Mouse (Mus musculus) liver, adult 2 months (tissue): Measurements from ENCODE around the gene Hoxa4. TPM values are rescaled to one million over a fixed set of nuclear protein-coding genes. Genes with fewer than 3 reads are reported as not detected.
A peak's percentile ranks its signal among the peaks of the same experiment; 100 is the strongest.

ENCODE experiments used
- DNase-seq: peaks from one replicate; pipeline ENCODE4 v3.0.0-alpha.2; 2011; ENCODE audit warnings: low read depth, low spot score; ENCODE audit errors: extremely low read depth
- H3K27ac ChIP-seq: fragments of 200-500 bp; replicated peaks from 2 replicates; pipeline ENCODE4 v1.5.1; 2012; ENCODE audit warnings: low read depth, mild to moderate bottlenecking, control low read depth, inconsistent platforms, low read length; ENCODE audit not compliant: insufficient read depth
- H3K27me3 ChIP-seq: fragments of 200-500 bp; 2 replicates; pipeline ENCODE4 v1.6.1; 2012; ENCODE audit warnings: mild to moderate bottlenecking, moderate library complexity, low read length, inconsistent platforms; ENCODE audit not compliant: control insufficient read depth, insufficient read depth
- H3K36me3 ChIP-seq: fragments of 200-500 bp; 2 replicates; pipeline ENCODE4 v1.6.1; 2012; ENCODE audit warnings: low read length, inconsistent platforms; ENCODE audit not compliant: control insufficient read depth, insufficient read depth
- H3K4me1 ChIP-seq: fragments of 200-500 bp; 2 replicates; pipeline ENCODE4 v1.6.1; 2011; ENCODE audit warnings: low read length; ENCODE audit not compliant: control insufficient read depth, insufficient read depth
- H3K4me3 ChIP-seq: fragments of 200-500 bp; 2 replicates; pipeline ENCODE4 v1.5.1; 2011; ENCODE audit warnings: low read depth, mild to moderate bottlenecking, control low read depth, low read length, moderate library complexity; ENCODE audit not compliant: insufficient read depth
- H3K79me2 ChIP-seq: fragments of 200-500 bp; 2 replicates; pipeline ENCODE4 v1.6.1; 2012; ENCODE audit warnings: inconsistent platforms, mild to moderate bottlenecking, low read length, moderate library complexity; ENCODE audit not compliant: control insufficient read depth, insufficient read depth
- H3K9ac ChIP-seq: fragments of 200-500 bp; 2 replicates; pipeline ENCODE4 v1.6.1; 2012; ENCODE audit warnings: low read depth, mild to moderate bottlenecking, control low read depth, inconsistent platforms, low read length
- CTCF ChIP-seq: fragments of 200-500 bp; IDR thresholded peaks from 2 replicates; pipeline ENCODE4 v1.5.1; 2011; ENCODE audit warnings: low read depth, low read length, control low read depth
- POLR2A ChIP-seq: fragments of 200-500 bp; IDR thresholded peaks from 2 replicates; pipeline ENCODE4 v1.6.1; 2011; ENCODE audit warnings: low read length, control low read depth; ENCODE audit not compliant: insufficient read depth; ENCODE audit errors: extremely low read depth
- WGBS: fragments of 180-500 bp; shearing (Covaris S2); methylation state at CpG from one replicate; pipeline ENCODE4 v1.1.7; 2018; 5-methylcytosine and 5-hydroxymethylcytosine counted together
- polyA plus RNA-seq: library from polyadenylated mRNA; depleted of rRNA; stranded (reverse); fragments of >200 nt; gene quantifications from 2 replicates; pipeline ENCODE4 v1.2.3, GENCODE M21; 2012
- total RNA-seq: library from RNA; depleted of rRNA; stranded (reverse); fragments of >200 nt; gene quantifications from 2 replicates; pipeline ENCODE4 v1.2.3, GENCODE M21; 2014

Hoxa4 gene
- total and polyA plus RNA-seq, 2 experiments = 0.23 to 0.28 TPM

DNA sequence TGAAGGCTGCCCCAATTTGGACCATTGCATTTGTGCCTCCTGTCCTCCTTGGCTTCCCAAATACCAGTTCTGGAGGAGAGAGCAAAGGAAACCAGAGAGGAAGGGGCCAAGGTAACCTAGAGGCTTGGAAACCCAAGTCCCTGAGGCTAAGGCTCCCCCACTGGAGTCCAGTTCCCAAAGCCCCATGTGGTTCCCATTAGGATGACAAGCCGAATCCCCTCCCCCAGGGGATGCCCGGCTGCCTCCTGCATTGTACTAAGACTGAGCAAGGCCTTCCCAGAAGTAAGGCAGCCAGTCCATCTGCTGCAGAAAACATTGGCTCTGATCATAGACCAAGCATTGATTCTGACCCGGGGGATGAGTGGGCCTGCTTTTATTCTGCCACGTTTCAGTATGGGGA lies 20.2 kb downstream of the Hoxa4 start:
- 14% methylated on average over 4 of the region's 4 CpGs for WGBS
- Histone ChIP-seq H3K4me1 (no peaks in the 10 kb centered on the region; the same call in 1 of the 2 replicates), H3K79me2 (no peaks in the 10 kb centered on the region), H3K27me3 (peaks cover 12% of the 10 kb centered on the region; the same call in 1 of the 2 replicates), H3K27ac (peak overlapping the region; percentile 30; the same call in 1 of the 2 replicates), H3K4me3 (no peak overlapping the region), H3K9ac (no peak overlapping the region), H3K36me3 (no peaks in the 10 kb centered on the region)
- no peak for DNase-seq
- TF ChIP-seq CTCF (no peak), POLR2A (no peak)

DNA sequence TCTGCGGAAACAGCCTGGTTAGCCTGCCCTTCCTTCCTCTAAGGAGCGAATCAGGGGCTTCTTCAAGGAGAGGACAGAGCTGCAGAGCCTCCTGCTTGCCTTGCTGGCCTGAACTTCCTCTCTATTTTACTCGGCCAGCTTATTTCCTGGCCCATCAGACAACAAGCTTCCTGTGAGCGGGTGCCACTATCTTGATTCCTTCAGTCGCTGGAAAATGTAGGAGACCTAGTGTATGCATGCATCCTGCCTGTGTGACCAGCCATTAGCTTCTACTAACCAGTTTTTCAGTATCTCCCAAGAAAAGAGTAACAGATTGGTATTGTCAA lies 20.7 kb downstream of the Hoxa4 start:
- Histone ChIP-seq H3K9ac (no peak overlapping the region), H3K27me3 (peaks cover 10% of the 10 kb centered on the region; the same call in 1 of the 2 replicates), H3K79me2 (no peaks in the 10 kb centered on the region), H3K27ac (peak overlapping the region; percentile 30), H3K4me1 (no peaks in the 10 kb centered on the region; the same call in 1 of the 2 replicates), H3K36me3 (no peaks in the 10 kb centered on the region), H3K4me3 (no peak overlapping the region)
- WGBS = 10% methylated on average over 5 of the region's 5 CpGs
- TF ChIP-seq POLR2A (no peak), CTCF (no peak)
- DNase-seq = peak; percentile 24

DNA sequence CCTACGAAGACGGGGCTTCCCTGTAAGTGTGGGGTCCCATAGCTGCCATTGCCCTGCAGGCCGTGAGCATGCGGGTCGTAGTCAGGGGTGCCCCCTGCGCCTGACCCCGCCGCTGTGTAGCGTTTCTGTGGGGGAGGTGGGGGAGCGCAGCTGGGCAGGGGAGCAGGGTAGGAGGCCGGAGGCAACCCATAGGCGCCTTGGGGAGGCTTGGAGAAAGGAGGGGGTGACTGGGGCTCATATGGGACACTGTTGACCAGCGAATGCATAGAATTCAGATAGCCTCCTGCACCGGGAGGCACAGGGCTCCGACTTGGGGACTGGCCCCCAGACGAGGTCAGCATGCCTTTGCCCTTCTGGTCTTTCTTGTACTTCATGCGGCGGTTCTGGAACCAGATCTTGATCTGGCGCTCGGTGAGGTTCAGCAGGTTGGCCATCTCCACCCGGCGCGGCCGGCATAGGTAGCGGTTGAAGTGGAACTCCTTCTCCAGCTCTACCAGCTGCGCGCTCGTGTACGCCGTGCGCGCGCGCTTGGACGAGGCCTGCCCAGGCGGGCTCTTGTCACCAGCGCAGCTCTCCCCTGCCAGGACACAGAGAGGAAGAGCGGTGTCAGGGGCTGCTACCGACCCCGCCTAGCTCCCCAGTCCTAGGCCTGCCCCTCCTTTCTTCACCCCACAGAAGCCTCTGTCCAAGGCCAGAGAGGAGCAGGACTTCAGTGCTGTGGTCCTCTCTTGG lies 21.2 kb downstream of the Hoxa4 start:
- Histone ChIP-seq H3K36me3 (no peaks in the 10 kb centered on the region), H3K4me1 (no peaks in the 10 kb centered on the region; the same call in 1 of the 2 replicates), H3K4me3 (peak overlapping the region; percentile 20; the same call in 1 of the 2 replicates), H3K79me2 (no peaks in the 10 kb centered on the region), H3K27ac (peak overlapping the region; percentile 30), H3K27me3 (peaks cover 10% of the 10 kb centered on the region; the same call in 1 of the 2 replicates), H3K9ac (peak overlapping the region; percentile 47)
- WGBS = 7% methylated on average over 40 of the region's 40 CpGs
- no peak for TF ChIP-seq POLR2A
- no peak for TF ChIP-seq CTCF
- no peak for DNase-seq

DNA sequence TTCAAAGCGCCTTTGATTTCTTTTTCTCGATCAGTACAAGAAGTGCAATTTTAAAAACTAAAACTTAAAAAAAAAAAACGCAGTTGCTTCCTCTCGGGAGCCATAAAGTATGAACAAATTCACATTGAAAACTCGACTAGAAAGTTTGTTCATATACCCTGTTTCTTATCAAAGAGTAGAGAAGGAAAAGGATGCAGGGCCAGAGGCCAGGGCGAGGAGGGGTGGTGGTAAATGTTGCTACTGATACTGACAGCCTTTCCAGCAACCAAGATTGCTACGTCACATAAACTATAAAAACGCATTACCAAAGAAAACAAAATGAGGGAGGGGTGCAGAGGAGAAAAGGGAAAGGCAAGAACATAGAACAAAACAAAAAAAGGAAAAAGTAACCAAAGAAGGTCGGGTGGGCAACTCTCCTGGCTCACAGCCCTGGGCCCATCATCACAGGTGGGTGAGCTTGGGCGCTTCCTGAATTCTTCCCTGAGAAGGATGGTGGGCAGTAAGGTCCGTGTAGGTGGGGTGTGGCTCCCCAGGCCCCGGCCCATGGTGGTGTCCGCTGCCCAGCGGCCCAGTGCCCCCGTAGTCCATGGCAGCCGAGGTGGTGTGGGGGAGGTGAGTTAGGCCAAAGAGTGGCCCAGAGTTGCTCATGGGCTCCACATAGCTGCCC lies 21.9 kb downstream of the Hoxa4 start:
- Histone ChIP-seq H3K27ac (peak overlapping the region; percentile 30), H3K79me2 (no peaks in the 10 kb centered on the region), H3K27me3 (peaks cover 13% of the 10 kb centered on the region; the same call in 1 of the 2 replicates), H3K36me3 (no peaks in the 10 kb centered on the region), H3K4me3 (peak overlapping the region; percentile 20; the same call in 1 of the 2 replicates), H3K9ac (peak overlapping the region; percentile 47), H3K4me1 (no peaks in the 10 kb centered on the region; the same call in 1 of the 2 replicates)
- 18% methylated on average over 16 of the region's 16 CpGs for WGBS
- TF ChIP-seq CTCF (no peak), POLR2A (no peak)
- no peak for DNase-seq

DNA sequence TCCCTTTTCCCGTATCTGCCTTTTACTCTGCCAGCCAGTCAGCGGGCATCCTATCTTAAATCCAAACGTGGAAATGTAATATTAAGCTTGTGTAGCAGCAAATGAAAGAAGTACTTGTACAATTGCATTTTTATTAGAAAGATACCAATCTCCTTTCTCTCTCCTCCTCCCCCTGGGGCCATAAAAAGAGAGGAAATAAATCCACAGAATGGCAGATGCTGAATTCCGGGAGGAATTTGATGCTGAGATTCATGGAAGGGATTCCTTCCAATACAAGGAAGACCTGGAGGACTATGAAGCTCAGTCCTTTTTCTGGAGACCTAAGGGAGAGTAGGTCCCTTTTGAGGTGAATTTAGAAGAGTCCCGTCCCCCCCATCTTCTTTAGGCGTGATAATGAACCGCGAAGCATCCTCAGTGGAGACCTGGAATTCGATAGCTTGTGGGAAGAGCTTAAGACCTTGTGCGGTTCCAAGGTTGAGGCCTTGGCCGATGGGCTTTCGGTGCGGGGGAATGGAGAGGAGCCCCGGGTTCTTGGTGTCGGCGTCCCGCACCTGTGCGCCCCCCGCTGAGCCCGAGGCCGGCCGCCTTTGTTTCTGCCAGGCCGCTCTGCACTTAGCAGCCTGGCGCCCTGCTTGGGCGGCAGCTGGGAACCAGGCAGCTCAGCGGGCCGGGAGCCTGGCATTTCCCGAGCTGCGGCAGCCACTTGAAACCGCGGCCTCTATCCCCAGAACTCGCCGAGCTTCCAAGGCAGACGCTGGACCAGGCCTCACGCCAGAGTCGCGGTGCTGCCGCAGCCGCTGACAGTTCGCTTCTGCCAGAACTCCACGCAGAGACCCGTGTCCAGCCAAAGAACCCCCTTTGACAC lies 23.1 kb downstream of the Hoxa4 start:
- no peak overlapping the region; the same call in 1 of the 2 replicates for H3K27ac ChIP-seq
- no peak for DNase-seq

More for the DNA sequence above, 23.1 kb downstream of the Hoxa4 start:
- no peaks in the 10 kb centered on the region; the same call in 1 of the 2 replicates for H3K4me1 ChIP-seq
- H3K36me3 ChIP-seq = no peaks in the 10 kb centered on the region
- 7% methylated on average over 42 of the region's 42 CpGs for WGBS
- H3K9ac ChIP-seq = peak overlapping the region; percentile 55; the same call in 1 of the 2 replicates
- H3K4me3 ChIP-seq = peak overlapping the region; percentile 24; the same call in 1 of the 2 replicates
- H3K79me2 ChIP-seq = no peaks in the 10 kb centered on the region
- peaks cover 19% of the 10 kb centered on the region; the same call in 1 of the 2 replicates for H3K27me3 ChIP-seq
- no peak for TF ChIP-seq POLR2A
- no peak for TF ChIP-seq CTCF
